Mouse (Mus musculus): ENCODE results near the gene Radil.

- TF ChIP-seq POLR2A (IDR thresholded peaks at IDR 0.05; ENCODE audit: low read depth, low read length) (no peak), CTCF (conservative IDR thresholded peaks at IDR 0.05; ENCODE audit: insufficient read depth, insufficient read length, low read depth, low read length) (no peak)
Observed at GRCm38 (mm10) chr5:142521195-142521866, 29.6 kb downstream of the Radil start.
